Comparison of ENCODE assay signal across 18 mouse cellular contexts in the genomic region with DNA sequence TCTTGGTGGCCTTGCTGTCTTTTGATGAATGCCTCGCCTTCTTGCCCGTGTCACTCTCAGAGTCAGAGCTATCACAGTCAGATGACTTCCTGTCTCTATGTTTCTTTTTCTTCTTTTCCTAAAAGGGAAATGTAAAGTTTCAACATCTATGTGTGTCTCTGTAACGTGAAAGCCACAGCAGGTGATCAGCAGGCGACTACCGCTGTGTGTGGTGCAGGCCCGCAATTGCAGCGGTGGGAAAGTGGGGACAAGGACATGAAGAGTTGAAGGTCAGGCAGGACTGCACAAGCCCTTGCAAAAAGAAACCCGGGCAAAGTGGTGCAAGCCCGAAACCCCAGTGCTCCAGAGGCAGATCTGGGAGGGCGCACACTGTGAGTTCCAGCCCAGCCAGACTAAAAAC. TPM values are rescaled to one million over a fixed set of nuclear protein-coding genes. Genes with fewer than 3 reads are reported as not detected.
DNase-seq lines count a peak whose midpoint lies in the region; ATAC-seq and TF ChIP-seq lines count a peak whose summit lies in the region.
"Had no signal": no experiment of that assay in that cellular context is flagged by ENCODE, and none has a peak within 500 bp of the region (broad histone marks: within the 10 kb centered on the region; RNA-seq: fewer than 3 reads in every experiment).

No protein-coding gene starts in this region.

- peak overlapping the region; percentile 77; the same call in 1 of the 2 replicates for H3K27ac ChIP-seq in heart, embryonic 11.5 days (ENCODE audit: low read depth, low read length)
- H3K27ac ChIP-seq in kidney, postnatal 0 days, result peak overlapping the region; percentile 70
- H3K27ac ChIP-seq in bone marrow macrophage, adult 2 months (ENCODE audit: insufficient read depth, low read depth, low read length), result peak overlapping the region; percentile 30
- no peak overlapping the region for H3K27ac ChIP-seq in liver, embryonic 12.5 days
- H3K27ac ChIP-seq: intestine, embryonic 15.5 days; limb, embryonic 12.5 days; liver, embryonic 15.5 days had no signal

- intact Hi-C loops in heart, postnatal 25 days (cut with DNase I), result no loop called here

- DNase-seq in heart, postnatal 25 days (ENCODE audit: low spot score), result no peak
- no peak for DNase-seq in kidney, postnatal 0 days (ENCODE audit: low spot score)
- DNase-seq in kidney, adult 8-10 months, result no peak
- peak; percentile 51 for DNase-seq in heart, postnatal 4 days
- no peak for DNase-seq in adipocyte (ENCODE audit: low spot score)
- DNase-seq: cerebellum, adult 11-12 months; forebrain, postnatal 0 days; lung, postnatal 10 days had no signal

- H3K9me3 ChIP-seq in heart, embryonic 11.5 days (replicated peaks; ENCODE audit: control insufficient read depth, low read length), result no peaks in the 10 kb centered on the region
- no peaks in the 10 kb centered on the region for H3K9me3 ChIP-seq in kidney, postnatal 0 days (replicated peaks; ENCODE audit: low read length)
- H3K9me3 ChIP-seq in liver, embryonic 12.5 days (replicated peaks), result no peaks in the 10 kb centered on the region
- H3K9me3 ChIP-seq: hindbrain, embryonic 10.5 days; intestine, embryonic 15.5 days; limb, embryonic 12.5 days; liver, embryonic 15.5 days had no signal

- peaks cover 17% of the 10 kb centered on the region for H3K36me3 ChIP-seq in heart, embryonic 11.5 days (ENCODE audit: control insufficient read depth, insufficient read depth, low read length)
- peaks cover 18% of the 10 kb centered on the region; the same call in 1 of the 2 replicates for H3K36me3 ChIP-seq in kidney, postnatal 0 days (ENCODE audit: insufficient read depth, low read length)
- peaks cover 61% of the 10 kb centered on the region for H3K36me3 ChIP-seq in liver, embryonic 12.5 days

- peaks cover 27% of the 10 kb centered on the region for H3K4me1 ChIP-seq in heart, embryonic 11.5 days (ENCODE audit: control insufficient read depth, insufficient read depth, low read length)
- H3K4me1 ChIP-seq in kidney, postnatal 0 days (replicated peaks; ENCODE audit: insufficient read depth, low read length), result peaks cover 5% of the 10 kb centered on the region; the same call in 1 of the 2 replicates
- H3K4me1 ChIP-seq in bone marrow macrophage, adult 2 months (ENCODE audit: control insufficient read depth, insufficient read depth, low read length), result peaks cover 20% of the 10 kb centered on the region
- H3K4me1 ChIP-seq in liver, embryonic 12.5 days, result peaks cover 21% of the 10 kb centered on the region
- H3K4me1 ChIP-seq: intestine, embryonic 15.5 days; limb, embryonic 12.5 days had no signal

- ATAC-seq in heart, embryonic 11.5 days (replicated peaks; ENCODE audit: insufficient number of reproducible peaks, low FRiP score, low TSS enrichment), result no peak
- ATAC-seq in kidney, postnatal 0 days (replicated peaks; ENCODE audit: low FRiP score, low read depth), result no peak
- ATAC-seq in liver, embryonic 12.5 days, result no peak
- ATAC-seq: forebrain, postnatal 0 days; intestine, embryonic 15.5 days; Patski had no signal

- TF ChIP-seq POLR2A in bone marrow macrophage, adult 2 months (IDR thresholded peaks at IDR 0.05; ENCODE audit: borderline replicate concordance, low read depth, low read length), result no peak

- H3K4me3 ChIP-seq in heart, embryonic 11.5 days (ENCODE audit: low read depth, low read length), result no peak overlapping the region
- H3K4me3 ChIP-seq in kidney, postnatal 0 days (replicated peaks; ENCODE audit: low read depth, low read length), result no peak overlapping the region
- H3K4me3 ChIP-seq in bone marrow macrophage, adult 2 months (ENCODE audit: insufficient read depth, low read length), result no peak overlapping the region
- no peak overlapping the region for H3K4me3 ChIP-seq in liver, embryonic 12.5 days
- H3K4me3 ChIP-seq: hindbrain, embryonic 10.5 days; intestine, embryonic 15.5 days; limb, embryonic 12.5 days; liver, embryonic 15.5 days had no signal

- WGBS in heart, embryonic 11.5 days (ENCODE audit: insufficient replicate concordance), result 68% methylated on average over 10 of the region's 10 CpGs
- 78% methylated on average over 10 of the region's 10 CpGs for WGBS in kidney, postnatal 0 days
- WGBS in liver, embryonic 12.5 days (ENCODE audit: insufficient replicate concordance), result 82% methylated on average over 10 of the region's 10 CpGs

- no peak overlapping the region for H3K4me2 ChIP-seq in heart, embryonic 11.5 days
- no peak overlapping the region for H3K4me2 ChIP-seq in kidney, postnatal 0 days (ENCODE audit: low read length)
- no peak overlapping the region for H3K4me2 ChIP-seq in liver, embryonic 12.5 days
- H3K4me2 ChIP-seq: intestine, embryonic 15.5 days; limb, embryonic 12.5 days; liver, embryonic 15.5 days had no signal

- H3K27me3 ChIP-seq in heart, embryonic 11.5 days (ENCODE audit: control insufficient read depth, insufficient read depth, low read length), result no peaks in the 10 kb centered on the region
- H3K27me3 ChIP-seq in kidney, postnatal 0 days (ENCODE audit: insufficient read depth, low read length), result no peaks in the 10 kb centered on the region
- H3K27me3 ChIP-seq in liver, embryonic 12.5 days (replicated peaks), result peaks cover 10% of the 10 kb centered on the region
- H3K27me3 ChIP-seq: intestine, embryonic 15.5 days; Patski had no signal

- H3K9ac ChIP-seq in heart, embryonic 11.5 days (ENCODE audit: low read depth, low read length), result no peak overlapping the region
- no peak overlapping the region for H3K9ac ChIP-seq in kidney, postnatal 0 days (ENCODE audit: low read depth, low read length)
- no peak overlapping the region for H3K9ac ChIP-seq in liver, embryonic 12.5 days
- H3K9ac ChIP-seq: forebrain, postnatal 0 days; intestine, embryonic 15.5 days; limb, embryonic 12.5 days; liver, embryonic 15.5 days had no signal

- no peak for TF ChIP-seq CTCF in kidney, postnatal 0 days (IDR thresholded peaks at IDR 0.05; ENCODE audit: low read depth)
- no peak for TF ChIP-seq CTCF in bone marrow macrophage, adult 2 months (IDR thresholded peaks at IDR 0.05; ENCODE audit: low read depth, low read length)

RNA-seq across cellular contexts. Expression of gene Gm10570, which starts 8.2 kb away (rescaled TPM):
- 0.82 TPM in 1 of 2 replicates, not detected in the other for polyA plus RNA-seq in heart, embryonic 11.5 days (2014; fragmentation: Nextera tagmentation; extraction: Ambion mirVana)
- total RNA-seq in heart, postnatal 25 days (2021), result under 1 TPM in 1 of 2 experiments, not detected in 1; 0.75 TPM
- 0.69 and 1.2 TPM in 2 replicates for polyA plus RNA-seq in kidney, postnatal 0 days (2015; fragmentation: Nextera tagmentation; extraction: Ambion mirVana)
- polyA plus RNA-seq in bone marrow macrophage, adult 2 months (2012; ENCODE audit: insufficient read depth, insufficient read length, missing spikeins), result not detected in 2 replicates
- total RNA-seq in heart, postnatal 4 days (2021), result under 1 TPM; 0.59 to 0.60 TPM
- polyA plus RNA-seq in liver, embryonic 12.5 days (2016; fragmentation: Nextera tagmentation; extraction: Ambion mirVana), result not detected in 2 replicates
- total RNA-seq: monocyte, adult 5-6 weeks had no signal
- polyA plus RNA-seq: hindbrain, embryonic 10.5 days; intestine, embryonic 15.5 days; limb, embryonic 12.5 days; liver, embryonic 15.5 days; Patski; stomach, embryonic 14.5 days had no signal

RNA-seq across cellular contexts. Expression of gene Fabp3, which starts 8.3 kb away (rescaled TPM):
- 514 and 562 TPM in 2 replicates for polyA plus RNA-seq in heart, embryonic 11.5 days (2014; fragmentation: Nextera tagmentation; extraction: Ambion mirVana)
- total RNA-seq in heart, postnatal 25 days (2021), result 1,000 to 10,000 TPM; 5,192 to 5,215 TPM
- 542 and 545 TPM in 2 replicates for polyA plus RNA-seq in kidney, postnatal 0 days (2015; fragmentation: Nextera tagmentation; extraction: Ambion mirVana)
- polyA plus RNA-seq in bone marrow macrophage, adult 2 months (2012; ENCODE audit: insufficient read depth, insufficient read length, missing spikeins), result 3.0 and 3.9 TPM in 2 replicates
- 1,000 to 10,000 TPM; 6,197 to 6,868 TPM for total RNA-seq in heart, postnatal 4 days (2021)
- 1.3 and 1.5 TPM in 2 replicates for polyA plus RNA-seq in liver, embryonic 12.5 days (2016; fragmentation: Nextera tagmentation; extraction: Ambion mirVana)

RNA-seq across cellular contexts. Expression of gene Serinc2, which starts 37.7 kb away (rescaled TPM):
- polyA plus RNA-seq in heart, embryonic 11.5 days (2014; fragmentation: Nextera tagmentation; extraction: Ambion mirVana), result 10.8 and 11.6 TPM in 2 replicates
- total RNA-seq in heart, postnatal 25 days (2021), result 1 to 10 TPM; 2.2 to 3.0 TPM
- 52.6 and 58.0 TPM in 2 replicates for polyA plus RNA-seq in kidney, postnatal 0 days (2015; fragmentation: Nextera tagmentation; extraction: Ambion mirVana)
- 1.0 and 1.3 TPM in 2 replicates for polyA plus RNA-seq in bone marrow macrophage, adult 2 months (2012; ENCODE audit: insufficient read depth, insufficient read length, missing spikeins)
- total RNA-seq in heart, postnatal 4 days (2021), result 1 to 10 TPM; 2.7 to 3.8 TPM
- 1.7 and 3.1 TPM in 2 replicates for polyA plus RNA-seq in liver, embryonic 12.5 days (2016; fragmentation: Nextera tagmentation; extraction: Ambion mirVana)
- total RNA-seq: monocyte, adult 5-6 weeks had no signal

RNA-seq across cellular contexts. Expression of gene Zcchc17, which starts 43.1 kb away (rescaled TPM):
- polyA plus RNA-seq in heart, embryonic 11.5 days (2014; fragmentation: Nextera tagmentation; extraction: Ambion mirVana), result 50.9 and 56.5 TPM in 2 replicates
- total RNA-seq in heart, postnatal 25 days (2021), result 10 to 100 TPM; 26.2 to 28.9 TPM
- 68.0 and 71.4 TPM in 2 replicates for polyA plus RNA-seq in kidney, postnatal 0 days (2015; fragmentation: Nextera tagmentation; extraction: Ambion mirVana)
- polyA plus RNA-seq in bone marrow macrophage, adult 2 months (2012; ENCODE audit: insufficient read depth, insufficient read length, missing spikeins), result 40.5 and 42.9 TPM in 2 replicates
- total RNA-seq in heart, postnatal 4 days (2021), result 10 to 100 TPM; 23.1 to 24.3 TPM
- polyA plus RNA-seq in liver, embryonic 12.5 days (2016; fragmentation: Nextera tagmentation; extraction: Ambion mirVana), result 52.1 and 52.9 TPM in 2 replicates

RNA-seq across cellular contexts. Expression of gene Snrnp40, which starts 43.2 kb away (rescaled TPM):
- polyA plus RNA-seq in heart, embryonic 11.5 days (2014; fragmentation: Nextera tagmentation; extraction: Ambion mirVana), result 87.0 and 94.0 TPM in 2 replicates
- 10 to 100 TPM; 14.8 to 15.0 TPM for total RNA-seq in heart, postnatal 25 days (2021)
- polyA plus RNA-seq in kidney, postnatal 0 days (2015; fragmentation: Nextera tagmentation; extraction: Ambion mirVana), result 108 and 116 TPM in 2 replicates
- 24.3 and 26.6 TPM in 2 replicates for polyA plus RNA-seq in bone marrow macrophage, adult 2 months (2012; ENCODE audit: insufficient read depth, insufficient read length, missing spikeins)
- 10 to 100 TPM; 39.0 to 40.0 TPM for total RNA-seq in heart, postnatal 4 days (2021)
- 112 and 119 TPM in 2 replicates for polyA plus RNA-seq in liver, embryonic 12.5 days (2016; fragmentation: Nextera tagmentation; extraction: Ambion mirVana)

Comparison
In these comparisons a context has a peak if more than half of its experiments do, and no peak if none do; other contexts are left out.
1. RNA of gene Fabp3, which starts 8.3 kb away (polyA plus RNA-seq): 542 to 545 TPM in kidney, postnatal 0 days and 514 to 562 TPM in heart, embryonic 11.5 days; 3.0 to 3.9 TPM in bone marrow macrophage, adult 2 months and 1.3 to 1.5 TPM in liver, embryonic 12.5 days; every median in the first group is over 100 times any median in the second.